Mouse (Mus musculus) liver, embryonic 15.5 days (tissue): ENCODE measurements around the gene Gpr63. TPM values are rescaled to one million over a fixed set of nuclear protein-coding genes. Genes with fewer than 3 reads are reported as not detected.

Experiments used
- polyA plus RNA-seq: library from polyadenylated mRNA; unstranded; fragments of >200 nt; fragmentation: Nextera tagmentation; extraction: Ambion mirVana; gene quantifications from 2 replicates; pipeline ENCODE4 v1.2.1, GENCODE M21; 2015

The Gpr63 gene
- polyA plus RNA-seq, 1 experiment from 2014 or later: not detected

Other genes with a start within 250 kb of the Gpr63 start
- gene Klhl32, start 115.3 kb upstream of the Gpr63 start, polyA plus RNA-seq: 0.08 and 0.09 TPM in 2 replicates
- 20.2 and 22.0 TPM in 2 replicates for gene Ndufaf4, start 68.3 kb upstream of the Gpr63 start, polyA plus RNA-seq